Comparison of ENCODE assay signal across 25 mouse cellular contexts in the genomic region with DNA sequence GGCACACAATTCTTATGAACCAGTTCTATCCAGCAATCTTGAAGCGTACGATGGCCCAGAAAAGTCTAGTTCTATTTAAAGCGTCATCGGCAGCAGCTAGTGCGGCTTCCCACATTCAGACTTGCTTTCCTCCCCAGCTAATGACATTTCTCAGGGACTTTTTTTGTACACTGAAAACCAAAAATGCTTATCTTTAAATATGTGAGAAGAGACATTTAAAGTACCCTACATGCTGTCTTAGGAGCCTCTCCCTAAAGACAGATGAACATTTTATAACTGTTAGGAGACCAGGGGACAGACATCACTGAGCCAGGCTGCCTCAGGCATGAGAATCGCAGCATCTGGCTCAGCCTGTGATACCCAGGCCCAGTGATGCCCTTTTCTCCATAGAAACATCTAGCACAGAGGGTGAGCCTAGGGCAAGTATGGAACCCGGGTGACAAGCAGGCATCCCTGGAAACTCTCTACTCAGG. TPM values are rescaled to one million over a fixed set of nuclear protein-coding genes. Genes with fewer than 3 reads are reported as not detected.
A peak's percentile ranks its signal among the peaks of the same experiment; 100 is the strongest.
DNase-seq lines count a peak whose midpoint lies in the region; ATAC-seq and TF ChIP-seq lines count a peak whose summit lies in the region.
"Had no signal": no experiment of that assay in that cellular context is flagged by ENCODE, and none has a peak within 500 bp of the region (broad histone marks: within the 10 kb centered on the region; RNA-seq: fewer than 3 reads in every experiment).

No protein-coding gene starts in this region.

- DNase-seq in forebrain, postnatal 0 days = peak; percentile 70
- no peak for DNase-seq in forebrain, embryonic 11.5 days (ENCODE audit: low spot score)
- peak in 1 of 2 experiments; percentile 29 for DNase-seq in layer of hippocampus, adult 2 months (ENCODE audit: low spot score in 2 of 2)
- no peak for DNase-seq in layer of hippocampus, postnatal 36 days
- DNase-seq in right cerebral cortex, adult 18-20 months = peak; percentile 57
- DNase-seq in right cerebral cortex, postnatal 14 days = no peak
- peak; percentile 30 to 58 for DNase-seq in right cerebral cortex, postnatal 36 days (ENCODE audit: low spot score in 2 of 2)
- DNase-seq in gastrocnemius, adult 2 months = no peak
- DNase-seq: adrenal gland, postnatal 10 days; cerebellum, postnatal 10 days; kidney, postnatal 4 days had no signal

- no peak overlapping the region for H3K4me3 ChIP-seq in forebrain, postnatal 0 days (ENCODE audit: low read depth, low read length)
- no peak overlapping the region for H3K4me3 ChIP-seq in forebrain, embryonic 11.5 days (ENCODE audit: low read depth, low read length)
- no peak overlapping the region for H3K4me3 ChIP-seq in layer of hippocampus, adult 2 months
- no peak overlapping the region for H3K4me3 ChIP-seq in gastrocnemius, adult 2 months
- H3K4me3 ChIP-seq: embryonic facial prominence, embryonic 12.5 days; heart, embryonic 13.5 days; hindbrain, embryonic 15.5 days; kidney, embryonic 15.5 days; limb, embryonic 13.5 days; lung, embryonic 15.5 days had no signal

- H3K4me1 ChIP-seq in forebrain, postnatal 0 days (ENCODE audit: insufficient read depth) = no peaks in the 10 kb centered on the region
- H3K4me1 ChIP-seq in forebrain, embryonic 11.5 days (replicated peaks; ENCODE audit: control insufficient read depth, insufficient read depth, low read length) = no peaks in the 10 kb centered on the region
- H3K4me1 ChIP-seq: embryonic facial prominence, embryonic 12.5 days; kidney, embryonic 15.5 days; limb, embryonic 13.5 days; lung, embryonic 15.5 days had no signal

- WGBS in forebrain, postnatal 0 days = 58% methylated on average over 7 of the region's 7 CpGs
- WGBS in forebrain, embryonic 11.5 days = 92% methylated on average over 7 of the region's 7 CpGs

- no peak for TF ChIP-seq CTCF in forebrain, postnatal 0 days (IDR thresholded peaks at IDR 0.05; ENCODE audit: low read depth)
- no peak for TF ChIP-seq CTCF in layer of hippocampus, adult 2 months (conservative IDR thresholded peaks at IDR 0.05)
- no peak for TF ChIP-seq CTCF in gastrocnemius, adult 2 months (IDR thresholded peaks at IDR 0.05)

- H3K9ac ChIP-seq in forebrain, postnatal 0 days = no peak overlapping the region
- no peak overlapping the region for H3K9ac ChIP-seq in forebrain, embryonic 11.5 days (ENCODE audit: low read length)
- H3K9ac ChIP-seq: embryonic facial prominence, embryonic 12.5 days; heart, embryonic 13.5 days; hindbrain, embryonic 15.5 days; kidney, embryonic 15.5 days; limb, embryonic 13.5 days; liver, embryonic 14.5 days; lung, embryonic 15.5 days had no signal

- no peak overlapping the region for H3K4me2 ChIP-seq in forebrain, postnatal 0 days (ENCODE audit: low read depth)
- no peak overlapping the region for H3K4me2 ChIP-seq in forebrain, embryonic 11.5 days (ENCODE audit: low read depth, low read length, severe bottlenecking)
- H3K4me2 ChIP-seq: embryonic facial prominence, embryonic 12.5 days; heart, embryonic 13.5 days; hindbrain, embryonic 15.5 days; kidney, embryonic 15.5 days; limb, embryonic 13.5 days; lung, embryonic 15.5 days; midbrain, embryonic 11.5 days had no signal

- intact Hi-C loops in gastrocnemius, adult 2 months (cut with DNase I) = no loop called here

- H3K27ac ChIP-seq in forebrain, postnatal 0 days (ENCODE audit: low read depth, low read length) = peak overlapping the region; percentile 73
- no peak overlapping the region for H3K27ac ChIP-seq in forebrain, embryonic 11.5 days (ENCODE audit: low read depth, low read length)
- peak overlapping the region; percentile 36; the same call in 1 of the 2 replicates for H3K27ac ChIP-seq in layer of hippocampus, adult 2 months
- H3K27ac ChIP-seq in gastrocnemius, adult 2 months = no peak overlapping the region
- H3K27ac ChIP-seq: embryonic facial prominence, embryonic 12.5 days; heart, embryonic 13.5 days; hindbrain, embryonic 15.5 days; kidney, embryonic 15.5 days; limb, embryonic 13.5 days; liver, embryonic 14.5 days; lung, embryonic 15.5 days had no signal

- H3K36me3 ChIP-seq in forebrain, postnatal 0 days (ENCODE audit: insufficient read depth) = no peaks in the 10 kb centered on the region
- H3K36me3 ChIP-seq in forebrain, embryonic 11.5 days (ENCODE audit: control insufficient read depth, insufficient read depth, low read length) = no peaks in the 10 kb centered on the region
- H3K36me3 ChIP-seq: embryonic facial prominence, embryonic 12.5 days; G1E; heart, embryonic 13.5 days; hindbrain, embryonic 15.5 days; kidney, embryonic 15.5 days; limb, embryonic 13.5 days; lung, embryonic 15.5 days had no signal

- peak; percentile 82 for ATAC-seq in forebrain, postnatal 0 days
- ATAC-seq in forebrain, embryonic 11.5 days (replicated peaks; ENCODE audit: low FRiP score) = no peak
- ATAC-seq: activated CD4-positive, CD25-positive, alpha-beta regulatory T cell, adult 4 months; intestine, postnatal 0 days had no signal

- no peaks in the 10 kb centered on the region for H3K9me3 ChIP-seq in forebrain, postnatal 0 days (ENCODE audit: low read length)
- no peaks in the 10 kb centered on the region; the same call in 1 of the 2 replicates for H3K9me3 ChIP-seq in forebrain, embryonic 11.5 days (ENCODE audit: control insufficient read depth, low read length)
- H3K9me3 ChIP-seq: embryonic facial prominence, embryonic 12.5 days; heart, embryonic 13.5 days; hindbrain, embryonic 15.5 days; kidney, embryonic 15.5 days; limb, embryonic 13.5 days; lung, embryonic 15.5 days had no signal

- H3K27me3 ChIP-seq in forebrain, postnatal 0 days (ENCODE audit: insufficient read depth, low read length) = no peaks in the 10 kb centered on the region
- no peaks in the 10 kb centered on the region for H3K27me3 ChIP-seq in forebrain, embryonic 11.5 days (ENCODE audit: control insufficient read depth, insufficient read depth, low read length)
- H3K27me3 ChIP-seq: embryonic facial prominence, embryonic 12.5 days; heart, embryonic 13.5 days; hindbrain, embryonic 15.5 days; kidney, embryonic 15.5 days; limb, embryonic 13.5 days; lung, embryonic 15.5 days had no signal

RNA-seq across cellular contexts. Expression of a gene that starts 11.8 kb away (rescaled TPM):
- total RNA-seq in forebrain, postnatal 0 days (2014; rRNA removed) = 0.14 and 2.8 TPM in 2 replicates
- polyA plus RNA-seq in forebrain, postnatal 0 days (2015; fragmentation: Nextera tagmentation; extraction: Ambion mirVana) = 1.5 and 1.8 TPM in 2 replicates
- 1.6 and 1.7 TPM in 2 replicates for polyA plus RNA-seq in forebrain, embryonic 11.5 days (2014; fragmentation: Nextera tagmentation; extraction: Ambion mirVana)
- under 1 TPM; 0.49 to 0.69 TPM for total RNA-seq in layer of hippocampus, adult 2 months (2021)
- under 1 TPM; 0.30 to 0.73 TPM for total RNA-seq in layer of hippocampus, postnatal 36 days (2021)
- total RNA-seq in gastrocnemius, adult 2 months (2021) = not detected
- total RNA-seq: heart, postnatal 25 days; layer of hippocampus, postnatal 25 days; neutrophil, adult 5-6 weeks had no signal
- polyA plus RNA-seq: activated CD4-positive, CD25-positive, alpha-beta regulatory T cell, adult 4 months; G1E had no signal

RNA-seq across cellular contexts. Expression of a gene that starts 39.7 kb away (rescaled TPM):
- total RNA-seq in forebrain, postnatal 0 days (2014; rRNA removed) = 1.7 and 2.1 TPM in 2 replicates
- 1.1 and 1.8 TPM in 2 replicates for polyA plus RNA-seq in forebrain, postnatal 0 days (2015; fragmentation: Nextera tagmentation; extraction: Ambion mirVana)
- polyA plus RNA-seq in forebrain, embryonic 11.5 days (2014; fragmentation: Nextera tagmentation; extraction: Ambion mirVana) = 1.0 and 1.4 TPM in 2 replicates
- total RNA-seq in layer of hippocampus, adult 2 months (2021) = 1 to 10 TPM; 3.9 to 4.0 TPM
- 1 to 10 TPM; 2.8 to 3.2 TPM for total RNA-seq in layer of hippocampus, postnatal 36 days (2021)
- total RNA-seq in gastrocnemius, adult 2 months (2021) = 10 to 100 TPM; 12.6 to 15.1 TPM
- total RNA-seq: neutrophil, adult 5-6 weeks had no signal
- polyA plus RNA-seq: G1E had no signal

Comparison
In these comparisons a context has a peak if more than half of its experiments do, and no peak if none do; other contexts are left out.
1. DNase-seq: peak in forebrain, postnatal 0 days (single experiment), right cerebral cortex, adult 18-20 months (single experiment) and right cerebral cortex, postnatal 36 days (2 of 2); none in forebrain, embryonic 11.5 days (single experiment), layer of hippocampus, postnatal 36 days (0 of 2), right cerebral cortex, postnatal 14 days (single experiment) and gastrocnemius, adult 2 months (single experiment).
2. H3K27ac ChIP-seq: peak in forebrain, postnatal 0 days (single experiment) and layer of hippocampus, adult 2 months (single experiment); none in forebrain, embryonic 11.5 days (single experiment) and gastrocnemius, adult 2 months (single experiment).